Mouse (Mus musculus): ENCODE measurements around the gene Prr5l. TPM values are rescaled to one million over a fixed set of nuclear protein-coding genes. Genes with fewer than 3 reads are reported as not detected.

The Prr5l gene
- 47.2 and 50.6 TPM in 2 replicates for polyA plus RNA-seq (2016; fragmentation: Nextera tagmentation; extraction: Ambion mirVana)

DNA sequence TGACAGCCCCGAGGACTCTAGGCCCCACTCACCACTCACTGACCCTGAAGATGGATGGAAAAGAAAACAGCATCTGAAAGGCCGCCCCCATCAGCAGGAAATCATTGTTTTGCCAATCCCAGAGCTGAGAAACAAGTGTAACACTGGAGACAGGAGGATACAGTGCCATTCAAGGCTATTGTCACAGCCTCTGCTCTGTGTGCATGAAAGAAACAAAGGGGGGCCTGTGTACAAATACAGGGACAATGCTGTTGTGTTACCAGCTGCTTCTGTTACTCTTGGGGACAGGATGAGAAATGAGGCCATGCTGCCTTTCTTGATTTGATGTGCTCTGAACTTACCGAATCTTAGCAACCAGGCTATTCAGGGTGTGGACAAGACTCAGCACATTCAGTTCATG lies at the start of gene Prr5l:
Gene Prr5l, minus strand, starts transcription at position 30 of the 400 bp plus-strand sequence.
- H3K4me2 ChIP-seq: no peak within 1 kb of the TSS
- ATAC-seq (ENCODE audit: insufficient number of reproducible peaks, insufficient read depth, low FRiP score, low TSS enrichment, low read depth): no peak
- H3K4me3 ChIP-seq (replicated peaks): no peak within 1 kb of the TSS
- no peaks in the 10 kb centered on the region for H3K36me3 ChIP-seq
- 67% methylated on average over 3 of the region's 3 CpGs for WGBS
- H3K4me1 ChIP-seq (replicated peaks): peaks cover 8% of the 10 kb centered on the region
- H3K9me3 ChIP-seq: no peaks in the 10 kb centered on the region
- no peak within 1 kb of the TSS for H3K27ac ChIP-seq
- peaks cover 14% of the 10 kb centered on the region; the same call in 1 of the 2 replicates for H3K27me3 ChIP-seq
- H3K9ac ChIP-seq (replicated peaks): no peak within 1 kb of the TSS

DNA sequence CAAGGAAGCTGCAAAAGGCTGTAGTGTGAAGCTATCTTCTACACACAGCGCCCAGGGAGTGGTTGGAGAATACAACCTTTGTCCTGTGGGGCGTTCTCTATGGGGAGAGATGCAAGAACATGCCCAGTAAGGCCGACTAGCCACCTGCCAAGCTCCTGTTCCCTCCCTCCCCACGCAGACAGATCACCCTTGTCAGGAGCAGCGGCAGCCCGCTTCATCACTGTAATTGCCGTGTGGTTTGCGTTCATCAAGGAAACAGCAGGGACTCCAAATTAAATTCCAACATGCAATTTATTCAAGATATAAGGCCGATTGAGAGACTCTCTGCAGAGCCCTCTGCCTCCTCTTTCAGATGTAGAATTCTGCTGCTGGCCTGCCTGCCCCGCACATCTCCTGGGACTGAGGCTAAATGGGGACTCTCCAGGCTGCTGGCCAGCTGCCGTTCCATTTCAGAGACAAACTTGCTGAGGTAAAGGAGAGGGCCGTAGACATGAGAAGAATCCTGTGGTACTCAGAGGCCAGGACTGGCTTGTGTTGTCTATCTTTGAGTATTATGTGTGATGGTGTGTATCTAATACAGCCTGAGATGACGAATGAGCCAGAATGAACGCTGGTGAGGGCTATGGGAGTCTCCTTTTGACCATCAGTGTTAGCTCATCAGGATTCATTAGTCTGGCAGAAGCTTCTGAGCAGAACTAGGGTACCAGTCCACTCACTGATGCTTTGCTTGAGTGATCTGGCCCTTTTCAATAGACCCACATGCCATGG lies 49.5 kb upstream of the Prr5l start:
- H3K27me3 ChIP-seq: no peaks in the 10 kb centered on the region
- H3K4me2 ChIP-seq: no peak overlapping the region
- 79% methylated on average over 14 of the region's 14 CpGs for WGBS
- no peak overlapping the region for H3K4me3 ChIP-seq (replicated peaks)
- no peak overlapping the region for H3K27ac ChIP-seq
- H3K9ac ChIP-seq (replicated peaks): no peak overlapping the region
- ATAC-seq (ENCODE audit: insufficient number of reproducible peaks, insufficient read depth, low FRiP score, low TSS enrichment, low read depth): no peak
- H3K9me3 ChIP-seq: no peaks in the 10 kb centered on the region
- H3K36me3 ChIP-seq: no peaks in the 10 kb centered on the region
- H3K4me1 ChIP-seq (replicated peaks): no peaks in the 10 kb centered on the region

DNA sequence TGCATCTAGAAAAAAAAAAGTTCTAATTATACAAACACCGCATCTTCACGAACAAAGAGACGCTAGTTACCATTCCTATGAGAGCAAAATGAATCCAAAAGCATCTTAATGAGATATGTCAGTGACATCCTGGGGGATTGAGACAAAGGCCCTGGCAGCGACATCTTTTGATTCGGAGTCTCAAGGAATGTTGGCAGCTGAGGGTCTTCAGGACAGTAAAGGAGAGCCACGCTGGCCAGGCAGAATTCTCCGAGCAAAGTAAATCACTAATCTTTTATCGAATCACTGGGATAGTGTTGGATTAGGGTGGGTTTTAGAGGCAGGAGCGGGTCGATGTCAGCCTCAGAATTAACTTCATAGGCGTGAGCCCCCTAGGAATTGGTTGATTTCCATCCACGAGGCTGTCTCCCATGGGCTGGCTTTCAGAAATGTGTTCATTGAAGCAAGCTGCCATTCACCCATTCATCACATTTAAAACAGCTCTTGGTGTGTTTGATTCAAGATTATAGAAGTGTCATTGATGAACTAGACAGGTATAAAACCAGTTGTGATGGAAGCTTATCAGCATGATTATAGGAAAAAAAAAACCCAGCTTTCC lies 42.9 kb upstream of the Prr5l start:
- no peaks in the 10 kb centered on the region for H3K9me3 ChIP-seq
- H3K4me3 ChIP-seq (replicated peaks): no peak overlapping the region
- WGBS: 86% methylated on average over 12 of the region's 12 CpGs
- H3K27ac ChIP-seq: no peak overlapping the region
- no peak for ATAC-seq (ENCODE audit: insufficient number of reproducible peaks, insufficient read depth, low FRiP score, low TSS enrichment, low read depth)
- H3K27me3 ChIP-seq: no peaks in the 10 kb centered on the region
- no peak overlapping the region for H3K4me2 ChIP-seq
- H3K9ac ChIP-seq (replicated peaks): no peak overlapping the region
- H3K4me1 ChIP-seq (replicated peaks): no peaks in the 10 kb centered on the region
- H3K36me3 ChIP-seq: no peaks in the 10 kb centered on the region

DNA sequence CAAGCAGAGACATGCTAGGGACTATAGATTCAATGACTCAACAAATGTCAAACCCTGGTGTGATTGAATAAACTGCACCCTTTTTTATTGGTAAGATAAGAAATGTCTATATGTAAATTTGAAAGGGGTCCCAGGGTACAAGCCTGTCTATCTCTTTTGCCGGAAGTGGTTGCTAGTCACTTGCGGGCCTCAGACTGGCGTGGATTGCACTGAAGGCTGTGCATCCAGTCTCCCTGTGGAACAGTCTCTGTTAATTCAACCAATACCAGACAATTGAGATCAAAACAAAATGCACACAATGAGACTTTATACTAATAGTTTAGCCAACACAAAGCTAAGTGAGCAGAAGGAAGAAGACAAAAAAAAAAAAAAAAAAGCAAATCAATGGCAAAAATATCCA lies 42.4 kb upstream of the Prr5l start:
- no peak for ATAC-seq (ENCODE audit: insufficient number of reproducible peaks, insufficient read depth, low FRiP score, low TSS enrichment, low read depth)
- Histone ChIP-seq H3K27ac (no peak overlapping the region), H3K9me3 (no peaks in the 10 kb centered on the region), H3K4me3 (replicated peaks) (no peak overlapping the region), H3K4me1 (replicated peaks) (no peaks in the 10 kb centered on the region), H3K36me3 (no peaks in the 10 kb centered on the region), H3K4me2 (no peak overlapping the region), H3K9ac (replicated peaks) (no peak overlapping the region), H3K27me3 (no peaks in the 10 kb centered on the region)
- WGBS: 94% methylated on average over 3 of the region's 3 CpGs

DNA sequence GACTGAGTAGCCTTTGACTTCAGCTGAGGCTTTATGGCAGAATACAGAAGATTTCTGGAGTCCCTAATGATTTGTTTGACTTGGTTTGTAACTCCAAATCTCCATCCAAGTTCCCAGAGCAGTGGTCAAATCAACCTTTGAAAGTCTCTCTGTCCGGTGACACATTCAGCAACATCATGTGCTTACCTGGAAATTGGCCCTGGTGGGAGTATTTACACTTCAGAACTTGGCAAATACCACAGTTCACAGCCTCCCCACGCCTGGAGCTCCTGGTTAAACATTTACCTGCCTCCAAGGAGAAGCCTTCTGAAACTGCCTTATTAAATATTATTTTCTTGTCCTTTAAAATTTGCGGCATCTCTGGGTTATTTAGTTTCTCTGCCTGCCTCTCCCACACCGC lies 40.4 kb upstream of the Prr5l start:
- no peaks in the 10 kb centered on the region for H3K9me3 ChIP-seq
- WGBS: 76% methylated on average over 4 of the region's 4 CpGs
- no peak for ATAC-seq (ENCODE audit: insufficient number of reproducible peaks, insufficient read depth, low FRiP score, low TSS enrichment, low read depth)

DNA sequence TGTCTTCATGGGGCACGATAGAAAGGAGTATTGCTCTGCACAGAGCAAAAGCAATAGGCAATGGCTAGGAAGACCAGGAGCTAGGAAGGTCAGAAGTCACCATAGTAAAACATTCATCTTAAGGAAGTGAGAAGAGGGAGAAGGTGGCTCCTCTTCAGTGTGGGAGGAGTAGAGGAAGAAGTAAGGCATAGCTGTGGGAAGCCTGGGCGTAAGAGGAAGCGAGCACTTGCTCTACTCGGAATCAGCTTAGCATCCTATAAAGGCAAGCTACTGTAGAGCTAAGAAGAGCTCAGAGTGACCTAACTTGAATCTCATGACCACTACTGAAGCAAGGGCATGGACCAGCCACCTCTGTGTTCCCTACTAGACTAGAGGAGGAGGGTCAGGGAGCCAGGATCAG lies 39.5 kb upstream of the Prr5l start:
- ATAC-seq (ENCODE audit: insufficient number of reproducible peaks, insufficient read depth, low FRiP score, low TSS enrichment, low read depth): no peak
- H3K27ac ChIP-seq: no peak overlapping the region
- H3K4me1 ChIP-seq (replicated peaks): peaks cover 4% of the 10 kb centered on the region; the same call in 1 of the 2 replicates
- no peak overlapping the region for H3K4me3 ChIP-seq (replicated peaks)
- no peak overlapping the region for H3K9ac ChIP-seq (replicated peaks)
- H3K4me2 ChIP-seq: no peak overlapping the region
- H3K27me3 ChIP-seq: no peaks in the 10 kb centered on the region
- 92% methylated on average over 4 of the region's 4 CpGs for WGBS
- no peaks in the 10 kb centered on the region for H3K36me3 ChIP-seq
- no peaks in the 10 kb centered on the region for H3K9me3 ChIP-seq

More for the DNA sequence above, 40.4 kb upstream of the Prr5l start:
- H3K4me2 ChIP-seq: no peak overlapping the region
- H3K27ac ChIP-seq: no peak overlapping the region
- no peak overlapping the region for H3K9ac ChIP-seq (replicated peaks)
- no peaks in the 10 kb centered on the region for H3K27me3 ChIP-seq
- peaks cover 4% of the 10 kb centered on the region; the same call in 1 of the 2 replicates for H3K4me1 ChIP-seq (replicated peaks)
- no peak overlapping the region for H3K4me3 ChIP-seq (replicated peaks)
- no peaks in the 10 kb centered on the region for H3K36me3 ChIP-seq

DNA sequence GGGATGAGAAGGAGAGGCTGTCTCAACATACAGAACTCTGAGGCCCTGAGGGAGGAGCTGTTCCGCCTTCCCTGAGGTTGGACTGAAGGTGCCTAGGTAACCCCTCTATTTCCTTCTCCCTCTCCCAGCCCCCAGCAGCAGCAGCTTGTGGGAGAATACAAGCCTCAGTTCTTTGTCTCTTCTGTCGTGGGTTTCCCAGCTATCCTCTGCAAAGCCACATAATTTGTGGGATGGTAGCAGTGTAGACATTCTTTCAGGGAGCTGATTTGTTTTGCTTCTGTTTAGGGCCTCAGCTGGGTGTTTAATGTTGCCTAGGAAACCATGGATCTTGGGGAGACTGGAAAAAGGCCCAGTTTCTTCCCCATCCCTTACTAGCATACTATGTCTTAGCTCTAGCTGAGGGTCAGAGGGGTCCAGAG lies 37.3 kb upstream of the Prr5l start:
- Histone ChIP-seq H3K27me3 (no peaks in the 10 kb centered on the region), H3K27ac (no peak overlapping the region), H3K4me3 (replicated peaks) (no peak overlapping the region), H3K4me1 (replicated peaks) (peaks cover 4% of the 10 kb centered on the region; the same call in 1 of the 2 replicates), H3K4me2 (no peak overlapping the region), H3K9ac (replicated peaks) (no peak overlapping the region), H3K9me3 (peaks cover 5% of the 10 kb centered on the region; the same call in 1 of the 2 replicates), H3K36me3 (no peaks in the 10 kb centered on the region)
- ATAC-seq (ENCODE audit: insufficient number of reproducible peaks, insufficient read depth, low FRiP score, low TSS enrichment, low read depth): no peak
- WGBS: 56% methylated on average over 2 of the region's 2 CpGs

DNA sequence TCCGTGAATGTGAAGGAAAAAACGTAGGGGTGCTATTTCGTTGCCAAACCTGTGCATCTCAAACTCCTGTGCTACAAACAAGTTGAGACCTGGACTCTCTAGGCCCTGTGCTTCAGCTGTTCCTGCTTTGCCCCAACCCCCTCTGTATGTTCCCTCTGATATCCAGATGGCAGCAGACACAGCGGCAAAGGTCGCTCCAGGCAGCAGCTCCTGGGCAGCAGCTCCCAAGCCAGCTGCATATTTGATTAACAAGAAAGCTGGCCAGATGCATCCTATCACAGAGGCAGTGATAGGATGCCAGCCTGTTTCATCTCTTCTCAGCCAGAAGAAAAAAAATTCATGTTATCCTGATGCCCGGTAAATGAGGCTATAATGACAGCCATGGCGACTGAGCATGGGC lies 35.7 kb upstream of the Prr5l start:
- H3K27me3 ChIP-seq: no peaks in the 10 kb centered on the region
- H3K4me2 ChIP-seq: no peak overlapping the region
- H3K4me1 ChIP-seq (replicated peaks): peaks cover 4% of the 10 kb centered on the region; the same call in 1 of the 2 replicates
- H3K36me3 ChIP-seq: no peaks in the 10 kb centered on the region
- no peak for ATAC-seq (ENCODE audit: insufficient number of reproducible peaks, insufficient read depth, low FRiP score, low TSS enrichment, low read depth)
- H3K27ac ChIP-seq: no peak overlapping the region
- no peak overlapping the region for H3K4me3 ChIP-seq (replicated peaks)
- 80% methylated on average over 7 of the region's 7 CpGs for WGBS
- H3K9me3 ChIP-seq: peaks cover 5% of the 10 kb centered on the region; the same call in 1 of the 2 replicates
- no peak overlapping the region for H3K9ac ChIP-seq (replicated peaks)

DNA sequence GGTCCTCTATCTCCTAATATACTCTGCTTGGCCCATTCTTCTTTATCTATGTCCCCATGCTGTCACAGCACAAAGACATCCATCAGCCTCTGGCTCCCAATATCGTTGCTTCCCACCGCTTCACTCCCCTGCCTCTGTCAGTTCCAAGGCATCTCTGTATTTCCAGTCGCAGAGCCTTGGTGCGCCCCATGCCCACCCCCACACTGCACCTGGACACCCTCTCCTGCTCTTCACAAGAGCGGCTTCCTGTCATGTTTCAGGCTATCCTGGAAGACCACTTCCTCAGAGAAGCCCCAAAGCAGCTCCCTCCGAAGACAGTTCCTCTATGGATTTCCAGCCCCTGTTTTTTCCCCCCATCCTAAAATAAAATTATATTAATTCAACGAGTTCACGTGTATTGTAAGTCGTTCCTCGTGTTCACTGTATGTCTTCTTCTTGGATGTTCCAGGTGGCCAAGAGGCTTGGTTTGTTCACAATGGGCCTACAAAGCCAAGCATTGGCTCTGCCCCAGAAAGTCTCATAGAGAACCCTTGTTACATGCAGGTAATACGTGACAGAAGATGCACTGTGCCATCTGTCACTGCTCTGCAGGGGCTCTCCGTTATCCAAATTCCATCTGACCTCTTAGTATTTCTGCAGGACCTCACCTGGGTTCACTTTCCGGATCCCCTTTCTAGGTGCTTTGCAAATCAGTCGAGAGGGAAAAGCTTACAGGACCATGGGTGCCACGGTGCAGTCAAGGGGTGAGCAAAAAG lies 26.7 kb upstream of the Prr5l start:
- H3K4me2 ChIP-seq: no peak overlapping the region
- WGBS: 94% methylated on average over 15 of the region's 15 CpGs
- no peak for ATAC-seq (ENCODE audit: insufficient number of reproducible peaks, insufficient read depth, low FRiP score, low TSS enrichment, low read depth)

DNA sequence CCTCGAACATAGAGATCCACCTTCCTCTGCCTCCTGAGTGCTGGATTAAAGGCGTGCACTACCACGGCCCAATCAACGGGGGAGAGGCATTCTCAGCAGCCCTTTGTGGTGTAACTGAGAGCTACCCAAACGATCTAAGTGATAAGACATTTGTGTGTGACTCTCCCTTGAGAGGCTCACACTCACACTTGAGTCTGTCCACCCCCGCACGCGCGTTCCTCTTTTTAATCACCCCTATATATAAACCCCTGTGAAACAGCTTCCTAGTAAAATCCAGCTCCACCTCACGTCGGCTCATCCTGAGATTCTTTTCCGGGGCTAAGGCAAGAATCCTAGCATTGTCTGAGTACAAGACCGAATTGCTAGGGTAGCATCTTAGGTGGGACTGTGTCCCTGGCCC lies 25.9 kb upstream of the Prr5l start:
- H3K4me2 ChIP-seq: no peak overlapping the region
- H3K4me3 ChIP-seq (replicated peaks): no peak overlapping the region
- no peak overlapping the region for H3K9ac ChIP-seq (replicated peaks)
- H3K36me3 ChIP-seq: 0 out of 2 replicates have a peak, but pooled peaks cover 5% of the 10 kb centered on the region
- ATAC-seq (ENCODE audit: insufficient number of reproducible peaks, insufficient read depth, low FRiP score, low TSS enrichment, low read depth): no peak
- no peaks in the 10 kb centered on the region for H3K27me3 ChIP-seq
- H3K4me1 ChIP-seq (replicated peaks): peaks cover 6% of the 10 kb centered on the region
- no peak overlapping the region for H3K27ac ChIP-seq
- H3K9me3 ChIP-seq: 0 out of 2 replicates have a peak, but pooled peaks cover 3% of the 10 kb centered on the region
- WGBS: 80% methylated on average over 13 of the region's 13 CpGs

More for the DNA sequence above, 26.7 kb upstream of the Prr5l start:
- Histone ChIP-seq H3K27ac (no peak overlapping the region), H3K9me3 (0 out of 2 replicates have a peak, but pooled peaks cover 3% of the 10 kb centered on the region), H3K4me1 (replicated peaks) (peaks cover 6% of the 10 kb centered on the region), H3K27me3 (no peaks in the 10 kb centered on the region), H3K9ac (replicated peaks) (no peak overlapping the region), H3K4me3 (replicated peaks) (no peak overlapping the region), H3K36me3 (0 out of 2 replicates have a peak, but pooled peaks cover 5% of the 10 kb centered on the region)

Data from limb, embryonic 12.5 days (tissue).